Mouse (Mus musculus): ENCODE measurements around the gene Col2a1. TPM values are rescaled to one million over a fixed set of nuclear protein-coding genes. Genes with fewer than 3 reads are reported as not detected.

Col2a1 gene
- total and polyA plus RNA-seq, 3 experiments: 0.06 to 0.13 TPM; not detected in 1

DNA sequence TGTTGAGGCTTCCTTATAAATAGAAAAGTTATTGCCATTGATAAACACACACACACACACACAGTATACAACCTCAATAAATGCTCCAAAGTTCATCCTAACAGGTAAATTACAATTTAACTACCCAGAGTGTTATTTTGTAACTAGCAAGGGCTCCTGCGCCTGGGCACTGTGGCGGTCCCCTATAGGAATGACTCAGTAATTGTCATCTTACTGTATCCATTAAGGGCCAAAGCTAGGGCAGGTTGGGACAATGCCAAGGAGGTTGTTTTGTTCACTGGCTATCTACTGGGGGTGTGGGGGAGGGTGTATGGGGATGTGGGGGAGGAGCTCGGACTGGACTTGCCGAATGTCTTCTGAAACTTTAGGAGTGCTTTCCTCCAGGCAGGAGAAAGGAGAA, 77.5 kb downstream of the Col2a1 start:
- no peak overlapping the region for H3K4me2 ChIP-seq (ENCODE audit: insufficient read depth, low read depth, poor library complexity, severe bottlenecking)
- no peak for DNase-seq (ENCODE audit: extremely low read depth)
- no peak overlapping the region for H3K4me3 ChIP-seq (replicated peaks in 1 of 3; ENCODE audit: low read depth in 2 of 3, low read length in 2 of 3, poor library complexity in 1 of 3)
- H3K79me2 ChIP-seq (replicated peaks; ENCODE audit: control insufficient read depth, extremely low read depth, insufficient read depth, poor library complexity, severe bottlenecking): no peaks in the 10 kb centered on the region
- no peak overlapping the region for H3K27ac ChIP-seq (ENCODE audit: insufficient read depth, low read depth)
- H3K9me3 ChIP-seq (replicated peaks; ENCODE audit: low read length): no peaks in the 10 kb centered on the region
- dilution Hi-C loops (cut with MboI; ENCODE audit: extremely low pct_ligation_motif_present, extremely low pct_unique_long_range_greater_than_20kb, low sequenced_read_pairs): no loop called here
- H3K9ac ChIP-seq (ENCODE audit: insufficient read depth, low read depth): no peak overlapping the region
- in situ Hi-C loops (cut with MboI; ENCODE audit: low pct_ligation_motif_present, low pct_unique_long_range_greater_than_20kb, low sequenced_read_pairs): no loop called here
- no peaks in the 10 kb centered on the region for H3K36me3 ChIP-seq (replicated peaks in 1 of 2; ENCODE audit: control insufficient read depth in 1 of 2, insufficient read depth in 1 of 2, low read length in 1 of 2)
- TF ChIP-seq ZNF384 (IDR thresholded peaks at IDR 0.05; ENCODE audit: low read depth, low read length) (no peak), MAX (IDR thresholded peaks at IDR 0.05; ENCODE audit: low read length) (no peak), MYC (IDR thresholded peaks at IDR 0.05; ENCODE audit: low read depth, low read length) (no peak), UBTF (IDR thresholded peaks at IDR 0.05; ENCODE audit: low read depth, low read length) (no peak), TBP (conservative IDR thresholded peaks at IDR 0.05; ENCODE audit: low read depth, low read length) (no peak)
- H3K27me3 ChIP-seq (replicated peaks): peaks cover 15% of the 10 kb centered on the region
- H3K4me1 ChIP-seq (ENCODE audit: control insufficient read depth in 1 of 2, insufficient read depth in 2 of 2): peaks cover 7 to 13% of the 10 kb centered on the region in 2 experiments; a peak in 3 of 4 replicates

Other genes with a start within 250 kb of the Col2a1 start
- 2.8 and 3.4 TPM in 2 replicates for gene Rapgef3, start 236.7 kb downstream of the Col2a1 start, total RNA-seq (2012; rRNA removed)
- gene Rapgef3, start 236.7 kb downstream of the Col2a1 start, total RNA-seq (2014; rRNA removed): 2.2 and 3.2 TPM in 2 replicates
- 1.7 and 2.5 TPM in 2 replicates for gene Rapgef3, start 236.7 kb downstream of the Col2a1 start, polyA plus RNA-seq (2012; ENCODE audit: insufficient read length, low read depth)
- 35.0 and 39.4 TPM in 2 replicates for gene Slc48a1, start 226.2 kb downstream of the Col2a1 start, total RNA-seq (2012; rRNA removed)
- 23.2 and 25.4 TPM in 2 replicates for gene Slc48a1, start 226.2 kb downstream of the Col2a1 start, total RNA-seq (2014; rRNA removed)
- gene Slc48a1, start 226.2 kb downstream of the Col2a1 start, polyA plus RNA-seq (2012; ENCODE audit: insufficient read length, low read depth): 50.6 and 56.0 TPM in 2 replicates
- 18.0 and 21.7 TPM in 2 replicates for gene Hdac7, start 160.2 kb downstream of the Col2a1 start, total RNA-seq (2012; rRNA removed)
- gene Hdac7, start 160.2 kb downstream of the Col2a1 start, total RNA-seq (2014; rRNA removed): 17.7 and 19.8 TPM in 2 replicates
- gene Hdac7, start 160.2 kb downstream of the Col2a1 start, polyA plus RNA-seq (2012; ENCODE audit: insufficient read length, low read depth): 47.8 and 55.2 TPM in 2 replicates
- 0.63 and 0.68 TPM in 2 replicates for gene Vdr, start 94.1 kb downstream of the Col2a1 start, total RNA-seq (2012; rRNA removed)
- gene Vdr, start 94.1 kb downstream of the Col2a1 start, total RNA-seq (2014; rRNA removed): 0.52 and 0.61 TPM in 2 replicates
- 1.3 and 1.7 TPM in 2 replicates for gene Vdr, start 94.1 kb downstream of the Col2a1 start, polyA plus RNA-seq (2012; ENCODE audit: insufficient read length, low read depth)
- gene Tmem106c, start 40.5 kb downstream of the Col2a1 start, total RNA-seq (2012; rRNA removed): 16.9 and 25.7 TPM in 2 replicates
- gene Tmem106c, start 40.5 kb downstream of the Col2a1 start, total RNA-seq (2014; rRNA removed): 21.2 and 25.5 TPM in 2 replicates
- gene Tmem106c, start 40.5 kb downstream of the Col2a1 start, polyA plus RNA-seq (2012; ENCODE audit: insufficient read length, low read depth): 17.9 and 18.5 TPM in 2 replicates
- 23.8 and 29.6 TPM in 2 replicates for gene Pfkm, start 87.9 kb upstream of the Col2a1 start, total RNA-seq (2012; rRNA removed)
- gene Pfkm, start 87.9 kb upstream of the Col2a1 start, total RNA-seq (2014; rRNA removed): 21.1 and 23.5 TPM in 2 replicates
- gene Pfkm, start 87.9 kb upstream of the Col2a1 start, polyA plus RNA-seq (2012; ENCODE audit: insufficient read length, low read depth): 37.9 and 39.2 TPM in 2 replicates
- 14.9 and 17.1 TPM in 2 replicates for gene Senp1, start 89.0 kb upstream of the Col2a1 start, total RNA-seq (2012; rRNA removed)
- gene Senp1, start 89.0 kb upstream of the Col2a1 start, total RNA-seq (2014; rRNA removed): 21.7 and 23.3 TPM in 2 replicates
- 32.3 and 38.5 TPM in 2 replicates for gene Senp1, start 89.0 kb upstream of the Col2a1 start, polyA plus RNA-seq (2012; ENCODE audit: insufficient read length, low read depth)
- gene Asb8, start 160.9 kb upstream of the Col2a1 start, total RNA-seq (2012; rRNA removed): 20.5 and 22.6 TPM in 2 replicates
- 31.1 and 32.5 TPM in 2 replicates for gene Asb8, start 160.9 kb upstream of the Col2a1 start, total RNA-seq (2014; rRNA removed)
- gene Asb8, start 160.9 kb upstream of the Col2a1 start, polyA plus RNA-seq (2012; ENCODE audit: insufficient read length, low read depth): 24.7 and 27.7 TPM in 2 replicates
- 0.04 TPM in 1 of 2 replicates, not detected in the other for gene Ccdc184, start 162.5 kb upstream of the Col2a1 start, total RNA-seq (2012; rRNA removed)
- gene Ccdc184, start 162.5 kb upstream of the Col2a1 start, total RNA-seq (2014; rRNA removed): not detected in 2 replicates
- gene Ccdc184, start 162.5 kb upstream of the Col2a1 start, polyA plus RNA-seq (2012; ENCODE audit: insufficient read length, low read depth): 0.08 and 0.17 TPM in 2 replicates
- not detected in 2 replicates for gene Olfr288, start 190.8 kb upstream of the Col2a1 start, total RNA-seq (2012; rRNA removed)
- gene Olfr288, start 190.8 kb upstream of the Col2a1 start, total RNA-seq (2014; rRNA removed): not detected in 2 replicates
- gene Olfr288, start 190.8 kb upstream of the Col2a1 start, polyA plus RNA-seq (2012; ENCODE audit: insufficient read length, low read depth): not detected in 2 replicates
- not detected in 2 replicates for gene Gm44579, start 216.3 kb upstream of the Col2a1 start, total RNA-seq (2012; rRNA removed)
- not detected in 2 replicates for gene Gm44579, start 216.3 kb upstream of the Col2a1 start, total RNA-seq (2014; rRNA removed)
- gene Gm44579, start 216.3 kb upstream of the Col2a1 start, polyA plus RNA-seq (2012; ENCODE audit: insufficient read length, low read depth): not detected in 2 replicates
- gene Olfr287, start 216.4 kb upstream of the Col2a1 start, total RNA-seq (2012; rRNA removed): not detected in 2 replicates
- gene Olfr287, start 216.4 kb upstream of the Col2a1 start, total RNA-seq (2014; rRNA removed): not detected in 2 replicates
- gene Olfr287, start 216.4 kb upstream of the Col2a1 start, polyA plus RNA-seq (2012; ENCODE audit: insufficient read length, low read depth): not detected in 2 replicates
- gene Olfr286, start 229.8 kb upstream of the Col2a1 start, total RNA-seq (2012; rRNA removed): 0.04 TPM in 1 of 2 replicates, not detected in the other
- gene Olfr286, start 229.8 kb upstream of the Col2a1 start, total RNA-seq (2014; rRNA removed): not detected in 2 replicates
- not detected in 2 replicates for gene Olfr286, start 229.8 kb upstream of the Col2a1 start, polyA plus RNA-seq (2012; ENCODE audit: insufficient read length, low read depth)